Mouse (Mus musculus) fibroblast of lung, adult 2 months (primary cell): ENCODE data around the gene Lrrc59.

Experiments
- DNase-seq: peaks from one replicate; pipeline ENCODE4 v3.0.0-alpha.2; 2011; ENCODE audit warnings: low read depth

Gene Lrrc59

DNA sequence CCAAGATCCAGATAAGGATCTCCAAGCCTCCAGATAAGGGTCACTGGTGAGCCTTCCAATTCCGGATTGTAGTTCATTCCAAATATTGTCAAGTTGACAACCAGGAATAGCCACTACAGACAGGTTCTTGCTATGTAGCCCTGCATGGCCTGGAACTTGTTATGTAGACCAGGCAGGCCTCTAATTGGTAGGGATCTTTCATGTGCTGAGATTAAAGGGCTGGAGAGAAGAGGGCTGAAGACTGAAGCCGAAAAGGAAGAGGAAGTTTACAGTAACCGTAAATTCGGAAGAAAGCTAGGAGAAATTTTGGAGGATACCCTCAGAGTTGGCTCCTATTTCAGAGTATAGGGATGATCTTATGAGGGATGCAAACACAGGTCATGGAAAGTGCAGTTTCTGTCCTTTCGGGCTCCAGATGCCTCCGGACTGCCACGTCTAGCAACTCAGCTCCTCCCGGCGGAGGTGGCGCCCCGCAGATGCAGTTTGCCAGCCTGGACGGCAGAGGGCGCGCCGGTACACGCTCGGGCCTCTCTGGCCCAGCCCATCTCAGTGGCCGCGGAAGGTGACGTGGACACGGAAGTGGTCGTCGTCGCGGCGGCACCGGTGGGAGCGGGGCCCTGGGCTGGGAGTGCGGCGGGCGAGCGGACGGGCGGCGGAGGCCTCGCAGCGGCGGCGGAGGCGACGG lies at the start of gene Lrrc59:
Lrrc59 (plus strand) TSS at position 569 of the 685 bp plus-strand sequence.
- peak; percentile 81 for DNase-seq

DNA sequence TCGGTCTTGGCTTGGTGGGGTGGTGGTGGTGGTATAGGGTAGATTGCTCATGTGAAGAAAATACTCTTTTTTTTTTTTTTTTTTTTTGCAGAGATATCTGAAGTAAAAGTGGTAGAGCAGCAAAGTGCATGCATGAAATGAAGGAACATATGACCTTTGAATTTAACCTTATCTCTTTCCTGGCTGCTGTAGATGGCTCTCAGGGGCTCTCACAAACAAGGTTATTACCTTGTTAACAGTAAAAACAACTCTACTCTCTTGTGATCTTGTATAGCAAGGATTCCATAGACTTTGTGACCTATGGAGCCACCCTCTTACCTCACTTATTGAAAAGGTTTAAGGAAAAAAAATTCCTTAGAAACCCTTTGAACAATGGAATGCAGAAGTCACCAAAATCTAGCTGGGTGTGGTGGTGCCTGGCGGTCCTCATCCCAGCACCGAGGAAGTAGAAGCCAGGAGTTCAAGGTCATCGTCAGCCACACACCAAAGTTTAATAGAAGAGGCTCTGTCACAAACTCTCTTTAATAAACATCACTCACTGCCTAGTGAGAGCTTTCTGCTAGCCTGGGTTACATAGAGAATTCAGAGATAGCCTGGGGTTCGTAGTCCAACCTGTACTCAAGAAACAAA lies 49.3 kb upstream of the Lrrc59 start:
- no peak for DNase-seq

DNA sequence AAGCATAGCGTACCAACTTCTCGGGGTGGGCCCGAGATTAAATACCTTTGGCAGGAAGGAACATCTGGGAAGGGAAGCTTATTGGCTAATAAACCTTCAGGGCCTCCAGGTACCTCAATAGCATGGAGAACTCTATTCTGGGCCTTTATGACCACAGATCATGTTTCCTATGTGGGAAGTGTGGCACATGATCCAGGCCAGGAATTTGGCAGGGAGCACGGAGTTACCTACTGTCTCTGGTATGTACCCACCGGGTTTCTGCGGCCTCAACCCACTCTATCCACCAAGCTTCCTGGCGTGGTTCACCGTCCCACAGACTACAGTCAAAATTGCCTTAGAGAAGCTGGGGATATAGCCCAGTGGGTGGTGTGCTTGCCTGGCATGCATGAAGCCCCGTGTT lies 44.5 kb upstream of the Lrrc59 start:
- no peak for DNase-seq

DNA sequence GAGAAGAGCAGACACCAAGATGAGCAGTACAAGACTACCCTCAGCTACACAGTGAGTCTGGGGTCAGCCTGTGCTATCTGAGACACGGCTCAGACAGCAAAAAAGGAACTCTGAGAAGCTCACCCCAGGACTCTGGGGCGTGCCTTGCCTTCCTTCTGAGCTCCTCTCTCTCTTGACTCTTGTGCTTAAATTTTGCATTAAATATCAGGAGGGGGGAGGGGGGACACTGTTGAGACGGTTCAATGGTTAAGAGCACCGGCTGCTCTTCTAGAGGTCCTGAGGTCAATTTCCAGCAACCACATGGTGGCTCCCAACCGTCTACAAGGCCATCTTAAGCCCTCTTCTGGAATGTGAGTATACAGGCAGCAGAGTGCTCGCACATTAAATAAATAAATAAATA lies 42.1 kb upstream of the Lrrc59 start:
- no peak for DNase-seq

DNA sequence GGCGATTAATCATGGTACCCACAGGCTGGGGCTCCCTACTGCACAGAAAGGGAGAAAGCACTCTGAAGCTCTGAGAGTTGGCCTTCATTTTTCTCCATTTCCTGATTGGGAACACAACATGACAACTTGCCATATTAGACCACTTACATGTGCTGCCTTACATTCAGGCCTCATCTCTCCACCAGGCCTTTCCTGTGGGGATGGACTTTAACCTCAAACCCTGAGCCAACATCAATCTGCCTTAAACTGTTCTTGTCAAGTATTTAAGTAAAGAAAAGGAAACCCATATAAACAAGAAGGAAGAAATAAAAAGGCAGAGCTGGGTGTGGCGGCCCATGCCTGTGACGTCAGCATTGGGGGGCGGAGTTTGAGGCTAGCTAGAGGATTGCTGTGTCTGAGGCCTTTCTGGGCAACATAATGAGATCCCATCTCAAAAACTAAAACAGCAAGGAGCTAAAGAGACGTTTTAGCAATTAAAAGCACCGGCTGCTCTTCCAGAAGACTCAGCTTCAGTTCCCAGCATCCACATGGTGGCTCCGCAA lies 33.2 kb upstream of the Lrrc59 start:
- no peak for DNase-seq

DNA sequence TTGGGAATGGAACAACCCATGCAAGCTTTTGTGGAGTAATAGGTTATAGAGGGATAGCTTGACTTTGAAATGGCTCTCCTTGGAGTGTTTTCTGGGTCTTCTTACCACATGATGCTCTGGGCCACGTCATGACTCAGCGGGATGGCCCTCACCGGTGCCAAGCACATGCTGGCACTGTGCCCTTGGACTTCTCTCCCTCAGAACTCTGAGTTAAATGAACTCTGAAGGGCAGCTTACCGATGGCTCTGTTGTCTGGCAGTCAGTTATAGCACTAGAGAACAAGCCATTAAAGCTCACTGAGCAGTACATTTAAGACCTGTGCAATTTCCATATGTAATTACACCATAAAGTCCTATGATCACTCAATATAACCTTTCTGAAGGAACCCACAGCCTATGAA lies 32.2 kb upstream of the Lrrc59 start:
- DNase-seq: no peak

DNA sequence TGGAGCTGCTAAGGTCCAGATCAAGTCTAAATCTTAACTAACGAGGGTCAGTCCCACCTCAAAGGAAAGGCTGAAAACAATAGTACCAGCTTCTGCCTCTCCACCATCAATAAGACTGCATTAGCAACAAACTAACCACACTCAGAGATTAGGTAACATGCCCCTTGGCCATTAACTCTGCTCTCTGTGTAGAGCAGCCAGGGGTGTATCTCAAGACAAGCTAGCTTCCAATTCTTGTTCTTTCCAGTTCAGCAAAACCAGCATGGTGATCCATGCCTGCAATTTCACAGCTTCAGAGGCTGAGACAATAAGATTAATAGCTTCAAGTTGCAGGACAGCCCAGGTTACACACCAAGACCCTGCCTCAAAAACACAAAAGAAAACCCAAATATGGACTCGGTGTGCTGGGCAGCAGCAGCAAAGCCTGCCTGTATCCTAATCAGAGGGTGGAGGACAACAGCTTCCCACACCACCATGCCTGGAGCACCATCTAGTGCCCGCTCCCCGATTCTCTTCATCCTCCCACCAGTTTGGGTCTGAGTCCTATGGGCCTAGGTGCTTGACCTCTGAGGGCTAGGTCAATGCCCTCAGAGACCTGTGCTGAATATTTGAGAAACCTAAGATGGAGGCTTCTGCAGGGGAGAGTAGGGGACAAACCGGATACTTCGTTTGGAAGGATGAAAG lies 31.0 kb upstream of the Lrrc59 start:
- DNase-seq: no peak

DNA sequence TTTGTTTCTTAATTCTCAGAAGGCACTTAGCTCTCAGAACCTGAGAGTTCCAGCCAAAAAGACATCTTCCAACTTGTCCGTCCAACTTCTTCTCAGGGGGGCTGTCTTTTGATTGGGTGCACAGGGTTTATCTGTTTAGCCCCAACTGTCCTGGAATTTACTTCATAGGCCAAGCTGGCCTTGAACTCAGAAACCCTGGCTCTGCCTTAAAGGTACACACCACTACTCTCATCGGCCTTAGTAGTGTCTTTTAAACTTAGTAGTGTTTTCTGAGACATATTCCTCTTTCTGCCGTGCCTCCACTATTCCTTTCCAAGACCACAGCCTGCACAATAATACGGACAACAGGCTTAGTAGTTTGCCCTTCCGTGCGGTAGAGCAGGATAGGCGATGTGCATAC lies 29.1 kb upstream of the Lrrc59 start:
- no peak for DNase-seq

DNA sequence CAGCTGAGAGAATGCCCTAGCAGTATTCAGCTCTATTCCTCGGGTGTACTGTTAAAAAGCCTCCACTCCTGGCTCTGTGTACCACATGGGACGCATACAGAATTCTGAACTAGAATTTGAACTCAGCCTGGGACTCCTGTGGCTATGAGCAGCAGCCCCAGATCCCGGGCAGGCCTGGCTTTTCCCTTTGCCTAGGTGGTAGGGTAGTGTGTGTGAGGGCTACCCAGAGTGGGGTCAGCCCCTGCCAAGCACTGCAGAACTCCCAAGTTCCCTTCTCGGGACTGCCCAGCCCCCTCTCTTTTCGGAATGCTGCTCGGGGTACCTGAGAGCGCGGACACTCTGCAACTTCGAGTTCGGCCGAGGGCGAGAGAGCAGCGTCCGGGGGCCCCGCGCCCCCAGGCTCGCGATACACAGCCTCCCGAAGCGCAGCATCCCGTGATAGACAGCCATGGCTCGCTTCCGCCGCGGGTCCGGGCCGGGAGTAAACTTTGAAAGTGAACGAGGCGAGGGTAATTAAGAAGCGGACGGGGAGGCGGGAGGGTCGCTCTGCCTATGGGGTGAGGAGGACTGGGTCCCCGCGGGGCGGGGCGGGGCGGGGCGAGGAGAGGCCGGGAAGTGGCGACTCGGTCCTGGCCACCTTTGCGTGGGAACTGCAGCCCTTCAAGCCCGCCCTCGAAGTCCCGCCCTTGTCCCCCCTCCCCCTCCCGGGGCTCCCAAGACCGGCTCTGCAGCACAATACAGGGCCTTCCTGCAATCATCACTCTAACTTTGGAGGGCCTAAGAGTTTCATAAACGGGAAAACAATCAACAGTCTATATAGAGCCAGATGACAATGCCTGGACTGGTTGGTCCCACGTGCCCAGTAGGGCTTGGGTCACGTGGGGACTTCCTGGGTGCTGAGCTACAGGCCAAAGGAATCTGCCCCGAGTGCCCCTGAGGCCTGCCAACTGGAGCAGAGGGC lies 28.0 kb upstream of the Lrrc59 start, which contains the start of gene Acsf2:
Acsf2 (minus strand) TSS at position 551 of the 961 bp plus-strand sequence.
- DNase-seq: peak; percentile 52

DNA sequence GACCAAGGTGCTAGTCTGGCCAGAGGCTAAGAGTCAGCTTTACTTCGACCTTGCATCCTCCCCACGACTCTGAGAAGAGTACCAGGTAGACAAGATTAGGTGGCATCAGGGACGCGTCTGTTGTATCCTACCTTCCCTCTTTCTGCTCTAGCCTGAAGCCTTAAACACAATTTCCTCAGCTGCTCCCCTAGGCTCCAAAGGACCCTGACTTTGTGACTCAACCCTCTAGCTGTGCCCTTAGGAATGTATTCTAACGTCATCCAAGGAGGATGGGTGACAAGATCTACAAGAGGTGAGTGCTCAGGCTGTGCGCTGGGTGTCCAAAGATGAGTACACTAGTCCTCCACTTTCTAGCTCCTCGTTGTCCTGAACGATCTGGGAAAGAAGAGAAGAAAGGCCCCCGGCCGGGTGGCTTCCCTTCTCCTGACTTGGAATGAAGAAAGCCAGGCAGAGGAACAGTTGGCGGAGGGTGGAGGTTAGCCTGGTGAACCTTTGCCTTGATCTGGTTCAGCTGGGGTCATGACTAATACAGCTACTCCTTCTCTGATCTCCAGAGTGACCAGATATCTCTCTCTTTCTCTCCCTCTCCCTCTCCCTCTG lies 27.1 kb upstream of the Lrrc59 start:
- no peak for DNase-seq

DNA sequence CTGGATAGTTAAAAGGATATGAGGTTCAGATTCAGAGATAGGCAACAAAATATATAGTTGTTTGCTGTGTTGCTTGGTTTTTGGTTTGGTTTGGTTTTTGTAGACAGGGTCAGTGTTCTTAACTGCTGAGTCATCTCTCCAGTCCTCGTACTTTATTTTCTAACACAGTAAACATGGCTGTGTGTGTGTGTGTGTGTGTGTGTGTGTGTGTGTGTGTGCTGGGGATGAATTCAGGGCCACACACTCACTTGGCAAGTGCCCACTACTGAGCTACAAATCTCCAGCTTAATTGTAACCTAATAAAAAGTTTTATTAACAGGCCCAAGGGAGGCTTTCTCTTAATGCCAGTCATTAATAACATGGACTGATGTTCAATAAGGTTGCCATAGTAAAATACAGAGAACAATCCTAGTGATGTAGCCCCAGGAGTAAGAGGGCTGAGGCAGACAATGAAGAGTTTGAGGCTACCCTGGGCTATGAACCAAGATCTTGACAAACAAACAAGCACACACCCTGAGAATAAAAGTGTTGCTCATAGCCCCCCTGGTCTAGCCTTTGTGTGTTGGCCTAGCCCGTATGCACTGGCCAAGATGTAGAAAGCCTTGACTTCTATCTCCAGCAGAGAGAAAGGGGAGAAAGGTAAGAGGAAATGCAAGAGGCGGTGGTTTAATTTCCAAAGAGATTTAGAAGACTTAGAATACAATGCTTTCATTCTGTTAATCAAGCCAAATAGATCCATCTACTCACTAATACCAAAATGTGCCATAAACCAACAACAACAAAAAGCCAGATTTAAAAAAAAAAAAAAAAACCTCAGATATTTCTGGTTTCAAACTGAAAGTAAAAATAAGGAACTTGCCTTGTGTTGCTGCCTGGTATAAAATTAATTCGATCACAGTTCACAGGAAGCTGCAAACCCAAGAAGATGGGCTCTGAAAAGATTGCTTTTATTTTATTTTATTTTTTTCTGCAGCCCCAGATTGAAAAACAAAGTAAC lies 18.5 kb upstream of the Lrrc59 start:
- no peak for DNase-seq

DNA sequence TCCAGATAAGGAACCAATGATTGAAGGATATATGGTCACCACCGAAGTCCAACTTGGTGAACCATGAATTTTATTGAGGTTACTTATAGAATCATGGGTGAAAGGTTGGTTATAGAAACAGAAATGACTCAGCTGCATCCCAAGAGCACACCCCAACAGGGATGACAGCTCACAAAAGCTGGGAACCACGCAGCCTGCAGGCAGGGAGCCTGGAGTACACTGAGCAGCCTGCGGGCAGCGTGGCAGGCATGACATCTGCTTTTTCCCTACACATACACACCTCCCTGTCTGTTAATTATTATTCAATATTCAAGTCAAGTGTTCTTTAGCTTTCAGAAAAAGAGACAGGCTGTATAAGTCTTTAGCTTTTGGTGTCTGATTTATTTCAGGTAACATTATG lies 15.0 kb upstream of the Lrrc59 start:
- no peak for DNase-seq

DNA sequence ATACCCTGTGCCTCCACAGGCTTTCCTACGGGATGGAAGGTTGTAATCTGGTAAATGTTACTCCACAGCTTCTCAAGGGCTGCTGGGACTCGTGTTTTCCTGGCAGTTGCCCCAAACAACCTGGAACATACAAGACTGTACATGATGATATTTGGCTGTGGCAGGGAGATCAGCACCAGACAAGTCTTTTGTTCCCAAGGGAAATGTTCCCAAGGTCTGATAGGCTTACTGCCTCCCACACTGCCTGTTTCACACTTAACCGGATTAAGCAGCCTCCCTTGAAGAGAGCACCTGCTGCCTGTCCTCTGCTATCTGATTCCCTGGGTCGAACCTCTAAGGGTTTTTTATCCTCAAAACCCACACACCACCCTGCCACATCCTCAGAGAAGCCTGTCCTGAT lies 14.1 kb upstream of the Lrrc59 start:
- no peak for DNase-seq

DNA sequence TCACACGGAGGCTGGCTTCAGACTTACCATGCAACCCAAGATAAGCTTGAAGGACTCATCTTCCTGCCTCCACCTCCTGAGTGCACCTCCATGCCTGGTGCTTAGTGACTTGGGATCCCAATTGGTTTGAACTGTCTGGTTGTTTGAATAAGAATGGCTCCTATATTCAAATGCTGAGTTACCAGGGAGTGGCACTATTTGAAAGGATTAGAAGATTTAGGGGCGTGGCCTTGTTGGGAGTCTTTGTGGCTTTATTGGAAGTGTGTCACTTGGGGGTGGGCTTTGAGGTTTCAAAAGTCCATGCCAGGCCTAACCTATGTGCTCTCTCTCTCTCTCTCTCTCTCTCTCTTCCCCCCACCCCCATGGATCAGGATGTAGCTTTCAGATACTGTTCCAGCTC lies 11.9 kb upstream of the Lrrc59 start:
- DNase-seq: no peak

DNA sequence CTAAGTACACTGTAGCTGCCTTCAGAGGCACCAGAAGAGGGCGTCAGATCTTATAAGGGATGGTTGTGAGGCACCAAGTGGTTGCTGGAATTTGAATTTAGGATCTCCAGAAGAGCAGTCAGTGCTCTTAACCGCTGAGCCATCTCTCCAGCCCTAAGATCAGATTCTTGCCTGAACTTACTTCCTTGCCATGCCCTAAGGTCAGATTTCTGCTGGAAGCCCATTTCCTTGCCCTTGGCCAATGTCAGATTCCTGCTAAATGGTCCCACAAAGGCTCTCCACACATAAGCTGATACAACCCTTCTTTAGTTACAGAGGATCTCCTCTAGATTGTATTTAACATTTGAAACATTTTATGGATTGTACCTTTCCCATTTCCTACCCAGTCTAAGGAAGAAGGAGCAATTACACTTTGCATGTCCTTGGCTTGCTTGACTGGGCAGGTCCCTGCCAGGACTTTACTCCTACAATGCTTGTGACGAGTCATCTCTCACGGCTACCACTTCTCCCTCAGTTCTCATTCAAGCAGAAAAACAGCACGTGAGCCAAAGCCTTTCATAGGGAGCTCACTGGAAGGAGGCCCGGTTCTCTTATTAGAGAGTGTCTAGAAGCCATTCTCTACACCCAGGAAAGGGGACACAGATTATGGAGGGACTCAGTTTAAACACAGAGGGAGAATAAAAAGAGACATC lies 8.7 kb upstream of the Lrrc59 start:
- DNase-seq: no peak

DNA sequence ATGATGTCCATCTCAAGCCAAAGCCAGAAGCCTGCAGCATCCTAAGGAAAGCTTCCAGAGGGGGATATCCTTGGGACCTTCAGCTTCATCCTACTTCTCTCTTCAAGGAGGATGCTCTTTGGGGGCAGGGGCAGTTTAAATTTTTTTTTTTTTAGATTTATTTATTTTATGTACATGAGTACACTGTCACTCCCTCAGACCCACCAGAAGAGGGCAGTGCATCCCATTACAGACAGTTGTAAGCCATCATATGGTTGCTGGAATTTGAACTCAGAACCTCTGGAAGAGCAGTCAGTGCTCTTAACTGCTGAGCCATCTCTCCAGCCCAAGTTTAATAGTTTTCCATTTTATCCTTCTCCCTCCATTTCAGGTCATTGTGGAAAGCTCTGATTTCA lies 8.1 kb upstream of the Lrrc59 start:
- no peak for DNase-seq

DNA sequence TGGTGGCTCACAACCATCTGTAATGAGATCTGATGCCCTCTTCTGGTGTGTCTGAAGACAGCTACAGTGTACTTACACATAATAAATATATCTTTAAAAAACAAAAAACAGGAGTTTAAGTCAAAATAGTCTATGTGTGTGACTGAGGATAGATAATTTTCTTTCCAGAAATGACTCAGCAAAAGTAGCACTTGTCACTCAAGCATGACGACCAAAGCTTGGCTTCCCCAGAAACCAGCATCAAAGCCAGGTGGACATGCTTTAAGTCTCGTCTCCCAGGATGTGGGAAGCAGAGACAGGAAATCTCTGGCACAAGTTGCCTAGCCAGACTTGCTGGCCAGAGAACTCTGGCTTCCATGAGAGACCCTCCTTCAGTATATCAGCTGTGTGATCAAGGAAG lies 7.4 kb upstream of the Lrrc59 start:
- DNase-seq: no peak

DNA sequence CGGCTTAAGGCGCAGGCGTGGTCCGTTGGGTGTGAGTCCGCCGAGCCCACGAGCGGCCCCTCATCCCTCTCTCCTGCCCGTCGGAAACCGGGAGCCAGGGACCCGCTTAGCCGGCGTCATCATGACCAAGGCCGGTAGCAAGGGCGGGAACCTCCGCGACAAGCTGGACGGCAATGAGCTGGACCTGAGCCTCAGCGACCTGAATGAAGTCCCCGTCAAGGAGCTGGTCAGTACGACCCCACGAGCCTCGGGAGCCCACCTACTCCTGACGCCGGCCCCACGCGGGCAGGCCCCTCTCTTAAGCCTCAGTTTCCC lies 274 bp downstream of the Lrrc59 start:
- DNase-seq: no peak

DNA sequence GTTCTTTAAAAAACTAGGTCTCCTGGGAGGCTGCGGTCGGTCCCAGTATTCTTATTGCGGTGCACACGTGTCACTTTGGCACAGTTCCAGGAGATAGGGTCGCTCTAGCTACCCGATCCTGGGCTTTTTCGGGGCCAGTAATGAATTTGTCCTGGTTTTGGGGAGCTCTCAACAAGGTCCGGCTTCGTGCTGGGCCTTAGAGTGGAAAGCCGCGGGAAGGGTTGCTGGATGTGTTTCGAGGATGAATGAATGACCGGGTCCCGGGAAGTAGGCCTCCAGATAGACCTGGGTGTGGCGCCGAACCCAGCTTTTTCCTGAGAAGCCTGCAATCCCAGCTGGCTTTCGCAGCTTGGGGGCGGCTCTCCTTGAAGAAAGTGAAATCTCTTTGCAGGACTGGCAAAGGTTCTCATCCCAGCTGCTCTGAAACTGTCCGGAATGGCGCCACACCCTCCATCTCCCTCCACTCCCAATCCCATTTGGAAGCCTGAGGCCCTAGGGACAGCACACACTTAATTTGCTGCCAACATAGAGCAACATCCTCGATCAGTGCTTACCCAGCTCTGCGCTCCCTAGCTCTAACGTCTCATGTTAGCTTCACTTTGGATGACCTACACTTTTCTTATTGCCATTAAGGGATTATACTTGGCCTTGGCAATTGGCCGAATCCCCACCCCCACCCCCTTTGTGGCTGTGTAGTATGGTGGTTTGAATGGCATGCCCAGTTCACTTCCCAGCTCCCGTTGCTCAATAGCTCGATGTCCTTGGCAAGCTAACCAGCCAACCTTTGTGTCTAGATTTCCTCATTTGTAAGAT lies 838 bp downstream of the Lrrc59 start:
- no peak for DNase-seq
